Mouse (Mus musculus) liver, adult 2 months (tissue): ENCODE results near the gene Fignl1.

Source experiments
- CTCF ChIP-seq: fragments of 200-500 bp; IDR thresholded peaks from 2 replicates; pipeline ENCODE4 v1.5.1; 2011; ENCODE audit warnings: low read depth, low read length, control low read depth
- POLR2A ChIP-seq: fragments of 200-500 bp; IDR thresholded peaks from 2 replicates; pipeline ENCODE4 v1.6.1; 2011; ENCODE audit warnings: low read length, control low read depth; ENCODE audit not compliant: insufficient read depth; ENCODE audit errors: extremely low read depth

DNA sequence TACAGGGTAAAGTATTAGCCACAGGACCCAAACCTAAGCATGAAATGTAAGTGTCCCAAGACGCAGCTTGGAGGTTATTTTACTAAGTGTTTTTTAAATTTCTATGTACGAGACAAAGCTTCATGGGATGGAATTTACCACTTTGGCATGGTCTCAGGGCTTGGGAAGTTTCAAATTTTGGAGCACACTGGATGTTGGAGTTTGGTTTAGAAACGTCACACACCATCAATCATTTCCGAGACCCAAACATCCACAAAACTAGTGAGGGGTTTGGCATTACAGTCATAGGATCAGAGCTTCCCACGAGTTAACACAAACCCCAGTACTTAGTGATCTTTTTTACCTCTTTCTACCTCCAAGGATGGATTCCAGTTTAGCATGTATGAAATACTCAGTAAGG, 28.6 kb upstream of the Fignl1 start:
- TF ChIP-seq POLR2A, result no peak
- no peak for TF ChIP-seq CTCF
